Mouse (Mus musculus): ENCODE data around the gene Ndufc1.

DNA sequence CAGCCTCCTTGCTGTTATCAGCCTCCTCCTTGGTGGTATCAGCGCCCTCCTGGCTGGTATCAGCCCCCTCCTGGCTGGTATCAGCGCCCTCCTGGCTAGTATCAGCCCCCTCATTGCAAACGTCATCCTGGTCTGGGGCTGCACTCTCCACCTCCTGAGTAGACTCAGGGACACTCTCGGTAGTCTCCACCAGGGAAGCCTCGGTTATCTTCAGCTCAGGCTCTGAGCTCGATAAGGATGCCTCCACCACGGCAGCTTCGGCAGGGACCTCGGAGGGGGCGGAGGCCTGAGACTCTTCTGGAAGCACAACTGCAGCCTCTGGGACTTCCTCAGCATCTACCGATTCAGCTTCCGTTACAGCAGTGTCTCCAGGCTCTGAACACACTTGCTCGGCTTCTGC, 19.9 kb downstream of the Ndufc1 start:
- TF ChIP-seq POLR2A (IDR thresholded peaks at IDR 0.05; ENCODE audit: low read depth, low read length) (no peak), CTCF (IDR thresholded peaks at IDR 0.05; ENCODE audit: borderline replicate concordance, insufficient read depth, low read length) (no peak)
